In genomic region chr9:55382441-55382840, GRCm38 (mm10) we compare ENCODE assay signal across 8 mouse cellular contexts. TPM values are rescaled to one million over a fixed set of nuclear protein-coding genes. Genes with fewer than 3 reads are reported as not detected.
DNase-seq lines count a peak whose midpoint lies in the region; ATAC-seq lines count a peak whose summit lies in the region.

No protein-coding gene starts in this region.

- H3K9ac ChIP-seq in forebrain, embryonic 14.5 days (ENCODE audit: low read length), result no peak overlapping the region
- no peak overlapping the region for H3K9ac ChIP-seq in forebrain, embryonic 12.5 days
- H3K9ac ChIP-seq in midbrain, embryonic 15.5 days, result no peak overlapping the region

- H3K27me3 ChIP-seq in forebrain, embryonic 14.5 days (replicated peaks; ENCODE audit: control insufficient read depth, insufficient read depth, low read length), result no peaks in the 10 kb centered on the region
- H3K27me3 ChIP-seq in forebrain, embryonic 12.5 days, result no peaks in the 10 kb centered on the region
- H3K27me3 ChIP-seq in midbrain, embryonic 10.5 days (ENCODE audit: low read depth, poor library complexity, severe bottlenecking), result no peaks in the 10 kb centered on the region
- H3K27me3 ChIP-seq in midbrain, embryonic 15.5 days (replicated peaks), result no peaks in the 10 kb centered on the region
- H3K27me3 ChIP-seq in embryonic facial prominence, embryonic 10.5 days (replicated peaks; ENCODE audit: low read depth, poor library complexity, severe bottlenecking), result no peaks in the 10 kb centered on the region

- DNase-seq in forebrain, embryonic 14.5 days (ENCODE audit: low spot score), result peak; percentile 35
- peak; percentile 54 for DNase-seq in midbrain, embryonic 10.5 days (ENCODE audit: low spot score)
- DNase-seq in adrenal gland, postnatal 36 days, result peak; percentile 45 to 60
- DNase-seq in embryonic facial prominence, embryonic 10.5 days (ENCODE audit: low spot score), result peak; percentile 59
- DNase-seq in lung, postnatal 10 days, result peak; percentile 54
- DNase-seq in thymus, postnatal 0 days (ENCODE audit: low spot score), result peak; percentile 32

- H3K4me1 ChIP-seq in forebrain, embryonic 14.5 days (ENCODE audit: control insufficient read depth, insufficient read depth, low read length), result no peaks in the 10 kb centered on the region
- H3K4me1 ChIP-seq in forebrain, embryonic 12.5 days, result no peaks in the 10 kb centered on the region
- H3K4me1 ChIP-seq in midbrain, embryonic 10.5 days, result no peaks in the 10 kb centered on the region
- H3K4me1 ChIP-seq in midbrain, embryonic 15.5 days, result no peaks in the 10 kb centered on the region
- H3K4me1 ChIP-seq in embryonic facial prominence, embryonic 10.5 days, result no peaks in the 10 kb centered on the region

- no peaks in the 10 kb centered on the region for H3K9me3 ChIP-seq in forebrain, embryonic 14.5 days (replicated peaks; ENCODE audit: control insufficient read depth, low read length)
- H3K9me3 ChIP-seq in forebrain, embryonic 12.5 days, result no peaks in the 10 kb centered on the region
- H3K9me3 ChIP-seq in midbrain, embryonic 10.5 days (replicated peaks), result no peaks in the 10 kb centered on the region
- H3K9me3 ChIP-seq in midbrain, embryonic 15.5 days, result no peaks in the 10 kb centered on the region
- no peaks in the 10 kb centered on the region for H3K9me3 ChIP-seq in embryonic facial prominence, embryonic 10.5 days

- no peaks in the 10 kb centered on the region for H3K36me3 ChIP-seq in forebrain, embryonic 14.5 days (ENCODE audit: control insufficient read depth, insufficient read depth, low read length)
- H3K36me3 ChIP-seq in forebrain, embryonic 12.5 days (replicated peaks), result no peaks in the 10 kb centered on the region
- H3K36me3 ChIP-seq in midbrain, embryonic 10.5 days, result no peaks in the 10 kb centered on the region
- H3K36me3 ChIP-seq in midbrain, embryonic 15.5 days (replicated peaks), result no peaks in the 10 kb centered on the region
- H3K36me3 ChIP-seq in embryonic facial prominence, embryonic 10.5 days (replicated peaks), result no peaks in the 10 kb centered on the region

- no peak for ATAC-seq in forebrain, embryonic 14.5 days
- ATAC-seq in forebrain, embryonic 12.5 days (ENCODE audit: low FRiP score), result no peak
- ATAC-seq in midbrain, embryonic 15.5 days (replicated peaks), result no peak

- H3K4me2 ChIP-seq in forebrain, embryonic 14.5 days (ENCODE audit: low read length), result no peak overlapping the region
- no peak overlapping the region for H3K4me2 ChIP-seq in forebrain, embryonic 12.5 days
- no peak overlapping the region for H3K4me2 ChIP-seq in midbrain, embryonic 15.5 days

- no peak overlapping the region for H3K4me3 ChIP-seq in forebrain, embryonic 14.5 days (ENCODE audit: low read depth, low read length)
- H3K4me3 ChIP-seq in forebrain, embryonic 12.5 days (replicated peaks), result no peak overlapping the region
- no peak overlapping the region for H3K4me3 ChIP-seq in midbrain, embryonic 10.5 days
- no peak overlapping the region for H3K4me3 ChIP-seq in midbrain, embryonic 15.5 days
- H3K4me3 ChIP-seq in embryonic facial prominence, embryonic 10.5 days, result no peak overlapping the region

- no peak overlapping the region for H3K27ac ChIP-seq in forebrain, embryonic 14.5 days (ENCODE audit: low read depth, low read length)
- no peak overlapping the region for H3K27ac ChIP-seq in forebrain, embryonic 12.5 days
- H3K27ac ChIP-seq in midbrain, embryonic 10.5 days (replicated peaks), result no peak overlapping the region
- H3K27ac ChIP-seq in midbrain, embryonic 15.5 days, result no peak overlapping the region
- no peak overlapping the region for H3K27ac ChIP-seq in embryonic facial prominence, embryonic 10.5 days (replicated peaks)

- 26% methylated on average over 5 of the region's 5 CpGs for WGBS in forebrain, embryonic 14.5 days
- WGBS in forebrain, embryonic 12.5 days, result 31% methylated on average over 5 of the region's 5 CpGs
- WGBS in midbrain, embryonic 10.5 days, result 35% methylated on average over 5 of the region's 5 CpGs
- 25% methylated on average over 5 of the region's 5 CpGs for WGBS in midbrain, embryonic 15.5 days
- WGBS in embryonic facial prominence, embryonic 10.5 days, result 37% methylated on average over 5 of the region's 5 CpGs

RNA-seq across cellular contexts. Expression of gene Tmem266, which starts 55.7 kb away (rescaled TPM):
- polyA plus RNA-seq in forebrain, embryonic 14.5 days (2014; fragmentation: Nextera tagmentation; extraction: Ambion mirVana), result 0.90 and 0.94 TPM in 2 replicates
- 0.73 and 0.74 TPM in 2 replicates for polyA plus RNA-seq in forebrain, embryonic 12.5 days (2016; fragmentation: Nextera tagmentation; extraction: Ambion mirVana)
- 0.31 and 0.62 TPM in 2 replicates for polyA plus RNA-seq in midbrain, embryonic 10.5 days (2016; fragmentation: Nextera tagmentation; extraction: Ambion mirVana)
- polyA plus RNA-seq in midbrain, embryonic 15.5 days (2015; fragmentation: Nextera tagmentation; extraction: Ambion mirVana), result 5.8 and 6.2 TPM in 2 replicates
- total RNA-seq in adrenal gland, postnatal 36 days (2021), result under 1 TPM; 0.40 to 0.63 TPM
- 0.48 and 0.52 TPM in 2 replicates for polyA plus RNA-seq in embryonic facial prominence, embryonic 10.5 days (2016; fragmentation: Nextera tagmentation; extraction: Ambion mirVana)
- polyA plus RNA-seq in thymus, postnatal 0 days (2015; fragmentation: Nextera tagmentation; extraction: Ambion mirVana), result 0.13 TPM in 1 of 2 replicates, not detected in the other

RNA-seq across cellular contexts. Expression of gene Nrg4, which starts 55.8 kb away (rescaled TPM):
- polyA plus RNA-seq in forebrain, embryonic 14.5 days (2014; fragmentation: Nextera tagmentation; extraction: Ambion mirVana), result 0.69 and 0.72 TPM in 2 replicates
- polyA plus RNA-seq in forebrain, embryonic 12.5 days (2016; fragmentation: Nextera tagmentation; extraction: Ambion mirVana), result 0.87 and 2.2 TPM in 2 replicates
- 0.87 and 1.0 TPM in 2 replicates for polyA plus RNA-seq in midbrain, embryonic 10.5 days (2016; fragmentation: Nextera tagmentation; extraction: Ambion mirVana)
- polyA plus RNA-seq in midbrain, embryonic 15.5 days (2015; fragmentation: Nextera tagmentation; extraction: Ambion mirVana), result 1.1 and 1.6 TPM in 2 replicates
- total RNA-seq in adrenal gland, postnatal 36 days (2021), result 10 to 100 TPM; 23.8 to 31.0 TPM
- polyA plus RNA-seq in embryonic facial prominence, embryonic 10.5 days (2016; fragmentation: Nextera tagmentation; extraction: Ambion mirVana), result 1.4 and 1.6 TPM in 2 replicates
- polyA plus RNA-seq in thymus, postnatal 0 days (2015; fragmentation: Nextera tagmentation; extraction: Ambion mirVana), result 1.6 and 1.7 TPM in 2 replicates
